Mouse (Mus musculus) kidney, embryonic 16.5 days (tissue): ENCODE results near the gene Apoe. TPM values are rescaled to one million over a fixed set of nuclear protein-coding genes. Genes with fewer than 3 reads are reported as not detected.

ENCODE experiments used
- ATAC-seq: fragments of 200-750 bp; cut with Nextera tagmentation; 2 replicates; pipeline ENCODE4 v1.8.0; 2017; ENCODE audit warnings: moderate TSS enrichment; ENCODE audit not compliant: low FRiP score, low TSS enrichment
- H3K27ac ChIP-seq: fragments of 300-500 bp; sonication (generic); 2 replicates; pipeline ENCODE4 v1.5.1; 2014; ENCODE audit warnings: low read length
- H3K27me3 ChIP-seq: fragments of 300-500 bp; sonication (generic); 2 replicates; pipeline ENCODE4 v1.6.1; 2014; ENCODE audit warnings: low read length, control low read depth, mixed read lengths; ENCODE audit not compliant: insufficient read depth
- H3K36me3 ChIP-seq: fragments of 300-500 bp; sonication (generic); 2 replicates; pipeline ENCODE4 v1.6.1; 2014; ENCODE audit warnings: low read length, control low read depth, mixed read lengths; ENCODE audit not compliant: insufficient read depth
- H3K4me1 ChIP-seq: fragments of 300-500 bp; sonication (generic); 2 replicates; pipeline ENCODE4 v1.6.1; 2014; ENCODE audit warnings: low read length, control low read depth, mixed read lengths; ENCODE audit not compliant: insufficient read depth
- H3K4me2 ChIP-seq: fragments of 300-500 bp; sonication (generic); replicated peaks from 2 replicates; pipeline ENCODE4 v1.6.1; 2014; ENCODE audit warnings: low read depth, low read length
- H3K4me3 ChIP-seq: fragments of 300-500 bp; sonication (generic); 2 replicates; pipeline ENCODE4 v1.5.1; 2014; ENCODE audit warnings: mild to moderate bottlenecking, low read length
- H3K9ac ChIP-seq: fragments of 300-500 bp; sonication (generic); replicated peaks from 2 replicates; pipeline ENCODE4 v1.6.1; 2014; ENCODE audit warnings: low read length
- H3K9me3 ChIP-seq: fragments of 300-500 bp; sonication (generic); 2 replicates; pipeline ENCODE4 v1.6.1; 2016; ENCODE audit warnings: low read length, control low read depth
- WGBS: fragments of 180-500 bp; shearing (Covaris S2); extraction: QIAGEN DNeasy Blood & Tissue Kit; methylation state at CpG from one replicate; pipeline ENCODE4 v1.1.7; 2014; 5-methylcytosine and 5-hydroxymethylcytosine counted together
- polyA plus RNA-seq: library from polyadenylated mRNA; unstranded; fragments of >200 nt; fragmentation: Nextera tagmentation; extraction: Ambion mirVana; gene quantifications from 2 replicates; pipeline ENCODE4 v1.2.1, GENCODE M21; 2015

Apoe gene
- polyA plus RNA-seq, 1 experiment from 2014 or later: 312 TPM

DNA sequence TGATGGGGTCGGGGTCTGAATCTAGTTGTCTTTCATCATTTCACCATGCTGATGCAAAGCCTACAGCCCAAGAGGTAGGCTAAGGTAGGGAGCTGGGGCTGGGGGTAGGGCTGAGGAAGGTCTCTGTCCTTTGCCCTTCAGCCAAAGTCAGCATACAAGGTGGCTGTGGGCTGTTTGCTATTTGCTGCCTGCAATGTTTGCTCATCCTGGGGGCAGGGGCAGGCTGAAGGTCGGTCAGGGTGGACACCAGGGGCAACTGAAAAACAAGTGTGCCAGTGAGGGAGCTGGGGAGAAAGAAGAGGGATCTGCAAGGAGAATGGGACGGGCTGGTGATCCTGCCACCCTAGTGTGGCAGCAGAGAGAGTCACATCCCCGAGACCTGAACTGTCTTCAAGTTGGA is 13.6 kb downstream of the Apoe start:
- Histone ChIP-seq H3K36me3 (no peaks in the 10 kb centered on the region), H3K27ac (no peak overlapping the region), H3K27me3 (no peaks in the 10 kb centered on the region), H3K9ac (no peak overlapping the region), H3K4me3 (no peak overlapping the region), H3K9me3 (no peaks in the 10 kb centered on the region), H3K4me1 (no peaks in the 10 kb centered on the region), H3K4me2 (no peak overlapping the region)
- 63% methylated on average over 4 of the region's 4 CpGs for WGBS
- no peak for ATAC-seq

GRCm38 (mm10) chr7:19683771-19684201 is 15.2 kb downstream of the Apoe start:
- Histone ChIP-seq H3K9me3 (no peaks in the 10 kb centered on the region), H3K4me3 (no peak overlapping the region), H3K4me1 (no peaks in the 10 kb centered on the region), H3K27me3 (no peaks in the 10 kb centered on the region), H3K4me2 (no peak overlapping the region), H3K9ac (no peak overlapping the region), H3K27ac (no peak overlapping the region), H3K36me3 (no peaks in the 10 kb centered on the region)
- no peak for ATAC-seq
- 71% methylated on average over 6 of the region's 6 CpGs for WGBS

- no peaks in the 10 kb centered on the region for H3K4me1 ChIP-seq
- no peaks in the 10 kb centered on the region for H3K36me3 ChIP-seq
- H3K9ac ChIP-seq: no peak overlapping the region
- ATAC-seq: no peak
- no peaks in the 10 kb centered on the region for H3K27me3 ChIP-seq
- WGBS: 66% methylated on average over 3 of the region's 3 CpGs
- no peak overlapping the region for H3K27ac ChIP-seq
- no peak overlapping the region for H3K4me3 ChIP-seq
- no peaks in the 10 kb centered on the region for H3K9me3 ChIP-seq
- H3K4me2 ChIP-seq: no peak overlapping the region
These were observed 16.0 kb downstream of the Apoe start for GRCm38 (mm10) chr7:19682979-19683378.

GRCm38 (mm10) chr7:19681202-19681694 is 17.7 kb downstream of the Apoe start, which contains the start of the genes Gm44805 and Apoc4:
TSS of gene Gm44805 (minus strand) at chr7:19681423.
TSS of gene Apoc4 (minus strand) at chr7:19681479.
- Histone ChIP-seq H3K36me3 (no peaks in the 10 kb centered on the region), H3K27me3 (no peaks in the 10 kb centered on the region), H3K9ac (no peak within 1 kb of the TSS), H3K4me2 (no peak within 1 kb of the TSS), H3K27ac (no peak within 1 kb of the TSS), H3K9me3 (no peaks in the 10 kb centered on the region), H3K4me3 (no peak within 1 kb of the TSS), H3K4me1 (no peaks in the 10 kb centered on the region)
- 56% methylated on average over 8 of the region's 8 CpGs for WGBS
- no peak for ATAC-seq

DNA sequence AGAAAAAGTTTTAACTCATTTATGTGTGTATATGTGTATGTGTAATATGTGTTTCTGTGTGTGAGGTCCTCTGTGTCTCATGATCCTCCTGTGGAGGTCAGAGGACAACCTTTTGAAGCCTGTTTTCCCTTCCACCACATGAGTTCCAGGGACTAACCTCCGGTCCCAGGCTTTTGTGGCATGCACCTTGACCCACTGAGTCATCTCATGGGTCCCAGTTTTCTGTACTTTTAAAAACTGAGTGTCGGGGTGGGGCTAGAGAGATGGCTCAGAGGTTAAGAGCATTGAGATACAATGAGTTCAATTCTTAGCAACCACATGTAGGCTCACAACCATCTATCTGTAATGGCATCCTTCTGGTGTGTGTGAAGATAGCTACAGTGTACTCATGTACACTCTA is 18.3 kb downstream of the Apoe start:
- no peaks in the 10 kb centered on the region for H3K36me3 ChIP-seq
- ATAC-seq: no peak
- no peaks in the 10 kb centered on the region for H3K9me3 ChIP-seq
- H3K4me1 ChIP-seq: no peaks in the 10 kb centered on the region
- WGBS: 86% methylated on average over 2 of the region's 2 CpGs
- H3K4me2 ChIP-seq: no peak overlapping the region
- H3K27me3 ChIP-seq: no peaks in the 10 kb centered on the region
- H3K4me3 ChIP-seq: no peak overlapping the region
- no peak overlapping the region for H3K27ac ChIP-seq
- no peak overlapping the region for H3K9ac ChIP-seq

DNA sequence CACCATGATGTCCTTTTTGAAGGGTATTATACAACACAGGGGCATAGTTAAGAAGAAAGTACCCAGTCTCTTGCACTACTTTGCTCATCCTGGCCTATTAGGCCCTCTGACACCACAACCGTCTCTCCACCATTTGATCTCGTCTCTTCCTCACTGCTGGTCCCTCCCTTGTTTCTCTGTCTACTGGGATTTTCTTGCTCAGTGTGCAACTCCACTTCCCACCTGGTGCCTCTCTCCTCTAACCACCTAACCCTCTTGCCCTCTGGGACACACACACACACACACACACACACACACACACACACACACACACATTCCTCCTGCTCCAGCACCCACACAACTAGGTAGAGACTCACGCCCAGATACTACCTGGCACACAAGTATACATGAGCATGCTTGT is 20.1 kb downstream of the Apoe start:
- ATAC-seq: no peak
- no peaks in the 10 kb centered on the region for H3K9me3 ChIP-seq
- H3K4me1 ChIP-seq: no peaks in the 10 kb centered on the region
- no peak overlapping the region for H3K4me2 ChIP-seq
- no peak overlapping the region for H3K27ac ChIP-seq
- no peaks in the 10 kb centered on the region for H3K36me3 ChIP-seq
- WGBS: 85% methylated on average over 3 of the region's 3 CpGs
- H3K4me3 ChIP-seq: no peak overlapping the region
- H3K27me3 ChIP-seq: no peaks in the 10 kb centered on the region
- H3K9ac ChIP-seq: no peak overlapping the region

DNA sequence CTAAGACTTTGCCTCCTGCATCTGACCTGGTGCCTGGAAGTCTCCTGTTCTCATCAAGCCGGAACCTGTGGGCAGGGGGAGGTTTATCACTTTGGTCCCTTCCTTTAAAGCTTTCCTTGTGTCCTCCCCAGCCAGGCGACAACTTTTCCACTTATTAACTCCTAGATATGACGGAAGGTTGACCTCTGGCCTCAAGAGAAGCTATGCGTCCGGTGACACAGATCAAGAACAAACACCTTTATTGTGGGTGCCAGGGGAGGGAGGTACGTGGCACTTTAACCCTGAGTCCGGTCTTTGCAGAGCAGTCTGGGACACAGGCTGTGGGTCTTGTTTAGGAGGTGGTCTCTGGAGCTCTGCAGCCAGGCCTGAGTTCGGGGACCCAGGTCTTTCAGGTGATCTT is 21.1 kb downstream of the Apoe start, which contains the start of gene Apoc2:
TSS of gene Apoc2 (minus strand) at position 70 of the 400 bp plus-strand sequence.
- H3K9me3 ChIP-seq: no peaks in the 10 kb centered on the region

DNA sequence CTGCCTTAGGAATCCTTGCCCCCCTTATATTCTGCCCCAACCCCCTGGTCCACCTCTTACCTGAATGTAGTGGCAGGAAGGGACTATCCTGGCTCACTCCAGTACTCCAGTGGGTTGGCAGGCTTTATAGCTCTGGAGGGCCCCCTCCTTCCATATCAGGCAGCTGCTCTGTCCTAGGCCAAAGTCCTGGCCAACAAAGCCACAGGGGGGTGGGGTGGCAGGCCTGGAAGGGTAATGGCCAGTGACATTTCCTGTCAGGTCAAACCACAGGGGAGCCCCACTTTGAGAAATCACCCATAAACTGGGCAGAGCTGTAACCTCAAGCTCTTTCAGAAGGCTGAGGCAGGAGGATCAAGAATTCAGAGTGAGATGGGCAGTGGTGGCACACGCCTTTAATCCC is 22.3 kb downstream of the Apoe start:
- H3K36me3 ChIP-seq: no peaks in the 10 kb centered on the region
- H3K27me3 ChIP-seq: no peaks in the 10 kb centered on the region
- no peak overlapping the region for H3K4me3 ChIP-seq
- no peak overlapping the region for H3K27ac ChIP-seq
- H3K4me1 ChIP-seq: no peaks in the 10 kb centered on the region
- no peaks in the 10 kb centered on the region for H3K9me3 ChIP-seq
- H3K4me2 ChIP-seq: no peak overlapping the region
- WGBS: 67% methylated on average over 1 of the region's 1 CpGs
- no peak for ATAC-seq
- H3K9ac ChIP-seq: no peak overlapping the region

More for the DNA sequence above, 21.1 kb downstream of the Apoe start, which contains the start of gene Apoc2:
- Histone ChIP-seq H3K9ac (0 out of 2 replicates have a peak within 1 kb of the TSS, but pooled peaks have one; percentile 1), H3K4me3 (no peak within 1 kb of the TSS), H3K27me3 (no peaks in the 10 kb centered on the region), H3K4me1 (no peaks in the 10 kb centered on the region), H3K4me2 (no peak within 1 kb of the TSS), H3K36me3 (no peaks in the 10 kb centered on the region), H3K27ac (no peak within 1 kb of the TSS)
- WGBS: 68% methylated on average over 8 of the region's 8 CpGs
- ATAC-seq: no peak

GRCm38 (mm10) chr7:19675824-19676223 is 23.2 kb downstream of the Apoe start:
- H3K9me3 ChIP-seq: no peaks in the 10 kb centered on the region
- 81% methylated on average over 10 of the region's 10 CpGs for WGBS
- H3K4me1 ChIP-seq: no peaks in the 10 kb centered on the region

GRCm38 (mm10) chr7:19673083-19673699 is 25.8 kb downstream of the Apoe start:
- Histone ChIP-seq H3K9ac (no peak overlapping the region), H3K36me3 (no peaks in the 10 kb centered on the region), H3K9me3 (no peaks in the 10 kb centered on the region), H3K4me2 (no peak overlapping the region), H3K4me3 (no peak overlapping the region), H3K27me3 (no peaks in the 10 kb centered on the region), H3K27ac (no peak overlapping the region), H3K4me1 (peaks cover 5% of the 10 kb centered on the region; the same call in 1 of the 2 replicates)
- WGBS: 55% methylated on average over 14 of the region's 14 CpGs
- no peak for ATAC-seq

More at GRCm38 (mm10) chr7:19675824-19676223, 23.2 kb downstream of the Apoe start:
- no peak overlapping the region for H3K27ac ChIP-seq
- no peak overlapping the region for H3K9ac ChIP-seq
- H3K36me3 ChIP-seq: no peaks in the 10 kb centered on the region
- no peaks in the 10 kb centered on the region for H3K27me3 ChIP-seq
- H3K4me2 ChIP-seq: no peak overlapping the region
- ATAC-seq: no peak
- no peak overlapping the region for H3K4me3 ChIP-seq
